Mouse (Mus musculus) liver, adult (tissue): Measurements from ENCODE around the gene Add2.

Experiments used
- GATA4 ChIP-seq: IDR thresholded peaks from 2 replicates; pipeline ENCODE4 v1.6.1; 2014; ENCODE audit warnings: mild to moderate bottlenecking, low read length; ENCODE audit not compliant: insufficient replicate concordance

The Add2 gene

GRCm38 (mm10) chr6:86028601-86029322 lies at the start of gene Add2:
Add2 (plus strand) TSS chr6:86028681.
- TF ChIP-seq GATA4 = no peak

- TF ChIP-seq GATA4 = no peak
These were observed 44.1 kb upstream of the Add2 start for GRCm38 (mm10) chr6:85984351-85984750.

- no peak for TF ChIP-seq GATA4
These were observed 25.0 kb upstream of the Add2 start for GRCm38 (mm10) chr6:86003405-86003925.

GRCm38 (mm10) chr6:86004271-86005148 lies 24.0 kb upstream of the Add2 start:
- no peak for TF ChIP-seq GATA4

GRCm38 (mm10) chr6:86009980-86010379 lies 18.5 kb upstream of the Add2 start:
- no peak for TF ChIP-seq GATA4

- TF ChIP-seq GATA4 = no peak
These were observed 12.6 kb upstream of the Add2 start, which contains the start of gene Figla for GRCm38 (mm10) chr6:86015871-86016270. Figla (plus strand) TSS chr6:86016171.

- TF ChIP-seq GATA4 = no peak
These were observed 11.6 kb upstream of the Add2 start for GRCm38 (mm10) chr6:86016793-86017350.

- no peak for TF ChIP-seq GATA4
These were observed 8.9 kb upstream of the Add2 start for GRCm38 (mm10) chr6:86019415-86020237.

GRCm38 (mm10) chr6:86020948-86021347 lies 7.5 kb upstream of the Add2 start:
- TF ChIP-seq GATA4 = no peak

- TF ChIP-seq GATA4 = no peak
These were observed 1.7 kb upstream of the Add2 start for GRCm38 (mm10) chr6:86026632-86027292.

- TF ChIP-seq GATA4 = no peak
These were observed 331 bp upstream of the Add2 start for GRCm38 (mm10) chr6:86028150-86028549.

GRCm38 (mm10) chr6:86029323-86029713 lies 837 bp downstream of the Add2 start:
- no peak for TF ChIP-seq GATA4

- TF ChIP-seq GATA4 = no peak
These were observed 3.0 kb downstream of the Add2 start for GRCm38 (mm10) chr6:86031527-86031926.

- TF ChIP-seq GATA4 = no peak
These were observed 5.2 kb downstream of the Add2 start for GRCm38 (mm10) chr6:86033635-86034034.
